Mouse (Mus musculus): ENCODE results near the gene Bicra.

GRCm38 (mm10) chr7:15987661-15988356 lies 59.9 kb downstream of the Bicra start:
- TF ChIP-seq CTCF (IDR thresholded peaks at IDR 0.05) = no peak
- no peak for TF ChIP-seq EP300 (IDR thresholded peaks at IDR 0.05)
